Mouse (Mus musculus) midbrain, postnatal 0 days (tissue): Measurements from ENCODE around the gene Tatdn2. TPM values are rescaled to one million over a fixed set of nuclear protein-coding genes. Genes with fewer than 3 reads are reported as not detected.
"Not testable (repeated sequence)": the region's sequence is repeated elsewhere in the genome, so short reads cannot be mapped to it uniquely, and the experiment has no call there.

ENCODE experiments used
- ATAC-seq: fragments of 200-750 bp; cut with Nextera tagmentation; 2 replicates; pipeline ENCODE4 v1.8.0; 2017; ENCODE audit warnings: moderate number of reproducible peaks, mild to moderate bottlenecking, moderate TSS enrichment, moderate library complexity; ENCODE audit not compliant: low FRiP score
- DNase-seq: peaks from one replicate; pipeline ENCODE4 v3.0.0-alpha.2; 2015; ENCODE audit warnings: low spot score
- H3K27ac ChIP-seq: fragments of 300-500 bp; sonication (generic); 2 replicates; pipeline ENCODE4 v1.5.1; 2014; ENCODE audit warnings: low read depth, mild to moderate bottlenecking, low read length, mixed read lengths
- H3K27me3 ChIP-seq: fragments of 300-500 bp; sonication (generic); 2 replicates; pipeline ENCODE4 v1.6.1; 2014; ENCODE audit warnings: low read length, control low read depth, mixed read lengths; ENCODE audit not compliant: insufficient read depth
- H3K36me3 ChIP-seq: fragments of 300-500 bp; sonication (generic); 2 replicates; pipeline ENCODE4 v1.6.1; 2014; ENCODE audit warnings: low read length, control low read depth, mixed read lengths; ENCODE audit not compliant: insufficient read depth
- H3K4me1 ChIP-seq: fragments of 300-500 bp; sonication (generic); 2 replicates; pipeline ENCODE4 v1.6.1; 2014; ENCODE audit warnings: mild to moderate bottlenecking, control low read depth, antibody characterized with exemption, low read length, mixed read lengths; ENCODE audit not compliant: insufficient read depth
- H3K4me2 ChIP-seq: fragments of 300-500 bp; sonication (generic); 2 replicates; pipeline ENCODE4 v1.6.1; 2014; ENCODE audit warnings: low read depth, mild to moderate bottlenecking, low read length, mixed read lengths; ENCODE audit not compliant: poor library complexity, severe bottlenecking
- H3K4me3 ChIP-seq: fragments of 300-500 bp; sonication (generic); 2 replicates; pipeline ENCODE4 v1.5.1; 2014; ENCODE audit warnings: low read depth, mild to moderate bottlenecking, low read length, moderate library complexity
- H3K9ac ChIP-seq: fragments of 300-500 bp; sonication (generic); replicated peaks from 2 replicates; pipeline ENCODE4 v1.6.1; 2014; ENCODE audit warnings: mild to moderate bottlenecking, low read length, moderate library complexity, mixed read lengths; ENCODE audit not compliant: poor library complexity, severe bottlenecking
- H3K9me3 ChIP-seq: fragments of 300-500 bp; sonication (generic); 2 replicates; pipeline ENCODE4 v1.6.1; 2016; ENCODE audit warnings: low read length, control low read depth
- CTCF ChIP-seq: IDR thresholded peaks from 2 replicates; pipeline ENCODE4 v1.5.1; 2016; ENCODE audit warnings: antibody characterized with exemption, mild to moderate bottlenecking
- WGBS: fragments of 180-500 bp; shearing (Covaris S2); extraction: QIAGEN DNeasy Blood & Tissue Kit; methylation state at CpG from one replicate; pipeline ENCODE4 v1.1.7; 2014; 5-methylcytosine and 5-hydroxymethylcytosine counted together
- polyA plus RNA-seq: library from polyadenylated mRNA; unstranded; fragments of >200 nt; fragmentation: Nextera tagmentation; extraction: Ambion mirVana; gene quantifications from 2 replicates; pipeline ENCODE4 v1.2.1, GENCODE M21; 2015
- total RNA-seq: library from RNA; depleted of rRNA; stranded (reverse); fragments of >200 nt; gene quantifications from 2 replicates; pipeline ENCODE4 v1.2.3, GENCODE M21; 2014

Tatdn2 gene
- total and polyA plus RNA-seq, 2 experiments from 2014 or later, result 1.5 to 63.4 TPM

DNA sequence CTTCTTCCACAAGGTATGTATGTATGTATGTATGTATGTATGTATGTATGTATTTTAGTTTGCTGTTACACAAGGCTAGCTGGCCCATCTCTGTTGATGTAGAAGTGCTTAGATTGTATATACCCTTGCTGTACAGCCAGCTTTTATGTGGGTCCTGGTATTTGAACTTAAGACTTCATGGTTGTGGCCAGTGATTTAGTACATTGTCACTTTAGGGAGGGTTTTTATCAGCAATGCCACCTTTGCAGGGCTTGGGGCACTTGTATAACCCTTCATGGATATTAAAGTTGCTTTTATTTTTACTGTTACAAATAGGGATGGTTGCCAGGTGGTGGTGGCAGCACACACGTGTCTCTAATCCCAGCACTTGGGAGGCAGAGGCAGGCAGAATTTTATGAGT, 1.6 kb upstream of the Tatdn2 start:
- Histone ChIP-seq H3K4me1 (0 out of 2 replicates have a peak, but pooled peaks cover 13% of the 10 kb centered on the region), H3K9ac (no peak overlapping the region), H3K27ac (no peak overlapping the region), H3K36me3 (peaks cover 2% of the 10 kb centered on the region), H3K27me3 (no peaks in the 10 kb centered on the region), H3K4me3 (no peak overlapping the region), H3K9me3 (no peaks in the 10 kb centered on the region), H3K4me2 (no peak overlapping the region)
- DNase-seq (no peak), ATAC-seq (no peak)
- TF ChIP-seq CTCF, result no peak
- WGBS, result 75% methylated on average over 1 of the region's 1 CpGs

DNA sequence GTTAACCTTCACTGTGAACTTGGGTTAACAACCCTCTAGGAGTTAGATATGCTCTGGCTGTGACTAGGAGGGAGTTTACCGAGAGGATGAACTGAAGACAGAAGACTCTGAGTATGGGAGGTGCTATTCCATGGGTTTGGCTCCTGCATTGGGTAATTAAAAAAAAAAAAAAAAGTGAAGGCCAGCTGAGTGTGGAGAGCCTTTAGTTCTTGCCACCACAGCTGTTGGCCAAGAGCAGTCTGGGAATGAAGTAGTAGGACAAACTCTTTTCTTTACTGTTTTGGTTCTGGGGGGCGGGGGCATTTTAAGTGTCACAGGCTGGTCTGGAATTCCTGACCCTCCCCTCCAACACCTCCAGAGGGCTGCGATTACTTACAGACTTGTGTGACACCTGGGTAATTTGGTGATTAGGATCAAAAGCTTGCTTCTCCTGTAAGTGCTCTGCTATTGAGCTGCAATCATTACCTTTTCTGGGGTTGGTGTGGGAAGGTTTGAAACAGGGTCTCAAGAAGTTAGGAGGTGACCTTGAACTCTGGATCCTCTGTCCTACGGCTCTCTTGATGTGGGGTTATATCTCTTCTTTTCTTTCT, 989 bp upstream of the Tatdn2 start:
- ATAC-seq, result no peak
- 0 out of 2 replicates have a peak, but pooled peaks cover 10% of the 10 kb centered on the region for H3K4me1 ChIP-seq
- 87% methylated on average over 4 of the region's 4 CpGs for WGBS
- peaks cover 4% of the 10 kb centered on the region for H3K36me3 ChIP-seq
- TF ChIP-seq CTCF, result no peak
- no peaks in the 10 kb centered on the region for H3K9me3 ChIP-seq
- H3K27ac ChIP-seq, result peak overlapping the region; percentile 84
- DNase-seq, result no peak
- H3K27me3 ChIP-seq, result no peaks in the 10 kb centered on the region
- peak overlapping the region; percentile 98 for H3K4me2 ChIP-seq
- no peak overlapping the region for H3K9ac ChIP-seq
- H3K4me3 ChIP-seq, result peak overlapping the region; percentile 92

DNA sequence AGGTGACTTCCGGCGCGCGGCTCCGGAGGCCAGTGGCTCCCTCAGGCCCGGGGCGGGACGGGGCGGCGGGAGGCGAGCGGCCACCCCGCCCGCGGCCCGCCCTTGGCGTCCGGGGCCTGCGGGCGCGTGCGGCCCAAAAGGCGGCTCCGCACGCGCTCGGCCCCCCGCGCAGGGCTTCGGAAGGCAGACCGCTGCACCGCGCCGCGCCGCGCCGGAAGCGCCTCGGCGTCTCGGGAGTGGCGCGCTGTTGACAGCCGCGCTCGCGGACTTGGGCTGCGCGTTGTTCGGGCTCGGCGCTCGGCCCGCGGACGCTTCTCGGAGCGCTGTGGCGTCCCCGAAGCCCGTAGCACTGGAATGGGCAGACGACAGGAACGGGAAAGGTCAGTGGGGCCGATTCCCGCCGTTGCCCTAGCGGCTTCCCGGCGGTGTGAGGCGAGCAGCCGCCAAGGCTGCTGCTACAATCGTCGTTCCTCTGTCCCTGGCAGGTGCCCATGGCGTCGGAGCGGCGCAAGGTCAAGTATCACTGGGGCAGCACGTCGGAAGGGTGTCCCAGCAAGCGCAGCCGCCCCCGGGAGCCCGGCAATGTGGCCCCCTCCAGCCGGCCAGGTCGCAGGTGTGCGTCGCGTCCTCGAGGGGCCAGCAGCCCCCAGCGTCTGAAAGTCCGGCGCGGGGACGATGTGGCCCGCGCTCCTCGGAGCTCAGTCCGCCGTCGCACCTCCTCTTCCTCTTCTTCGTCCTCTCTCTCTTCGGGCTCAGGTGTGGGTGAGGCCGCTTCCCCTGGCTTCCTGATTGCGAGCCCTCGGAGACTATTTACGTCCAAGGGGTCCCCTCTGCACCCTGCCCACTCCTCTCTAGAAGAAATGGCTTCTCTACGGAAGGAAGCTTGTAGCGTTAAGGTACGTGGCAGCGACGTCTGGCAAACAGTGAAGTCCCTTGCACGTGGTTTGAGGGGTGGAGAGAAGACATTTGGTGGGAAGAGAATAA, 664 bp downstream of the Tatdn2 start:
- peaks cover 17% of the 10 kb centered on the region for H3K36me3 ChIP-seq
- H3K4me2 ChIP-seq, result peak overlapping the region; percentile 98
- peak overlapping the region; percentile 83 for H3K9ac ChIP-seq
- ATAC-seq (peak; percentile 78), DNase-seq (no peak)
- TF ChIP-seq CTCF, result no peak
- no peaks in the 10 kb centered on the region for H3K27me3 ChIP-seq
- peak overlapping the region; percentile 84 for H3K27ac ChIP-seq
- 0 out of 2 replicates have a peak, but pooled peaks cover 10% of the 10 kb centered on the region for H3K4me1 ChIP-seq
- WGBS, result under 1% methylated on average over 93 of the region's 113 CpGs
- peak overlapping the region; percentile 92 for H3K4me3 ChIP-seq
- no peaks in the 10 kb centered on the region for H3K9me3 ChIP-seq

DNA sequence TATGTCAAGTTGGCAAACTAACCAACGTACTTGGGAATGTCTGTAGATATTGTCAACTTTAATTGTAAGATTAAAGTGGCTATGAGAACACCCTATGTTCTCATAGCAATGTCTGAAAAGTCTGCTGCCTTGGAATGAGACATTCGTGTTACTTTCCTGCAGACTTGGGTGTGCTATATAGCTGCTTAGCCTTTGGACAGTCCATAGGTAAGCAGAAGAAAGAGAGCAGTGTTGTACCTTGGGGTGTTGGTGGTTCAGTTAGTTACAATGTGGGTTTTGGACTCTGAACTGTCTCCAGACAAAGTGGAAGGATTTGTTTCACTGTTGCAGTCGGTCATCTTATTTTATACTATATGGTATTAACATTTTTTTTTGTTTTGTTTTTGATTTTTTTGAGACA, 15.9 kb downstream of the Tatdn2 start:
- Histone ChIP-seq H3K9ac (no peak overlapping the region), H3K4me2 (no peak overlapping the region), H3K9me3 (no peaks in the 10 kb centered on the region), H3K27ac (no peak overlapping the region), H3K4me3 (no peak overlapping the region), H3K4me1 (no peaks in the 10 kb centered on the region), H3K36me3 (peaks cover 72% of the 10 kb centered on the region), H3K27me3 (no peaks in the 10 kb centered on the region)
- 96% methylated on average over 3 of the region's 3 CpGs for WGBS
- DNase-seq (no peak), ATAC-seq (no peak)
- no peak for TF ChIP-seq CTCF

DNA sequence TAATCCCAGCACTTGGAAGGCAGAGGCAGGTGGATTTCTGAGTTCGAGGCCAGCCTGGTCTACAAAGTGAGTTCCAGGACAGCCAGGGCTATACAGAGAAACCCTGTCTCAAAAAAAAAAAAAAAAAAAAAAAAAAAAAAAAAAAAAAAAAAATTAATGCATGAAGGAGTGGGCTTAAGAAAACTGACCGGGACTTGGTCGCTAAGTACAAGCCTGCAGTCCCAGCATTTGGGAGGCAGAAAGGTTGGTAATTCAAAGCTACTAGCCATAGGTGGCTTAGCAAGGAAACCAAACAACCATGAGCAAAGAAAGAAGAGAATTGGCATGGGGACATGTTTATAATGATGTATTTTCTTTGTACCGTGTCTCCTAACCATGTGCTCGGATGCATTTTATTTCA, 16.5 kb downstream of the Tatdn2 start:
- not testable (repeated sequence) for ATAC-seq, H3K27ac ChIP-seq, H3K4me3 ChIP-seq, H3K9ac ChIP-seq, H3K4me1 ChIP-seq, H3K4me2 ChIP-seq, H3K9me3 ChIP-seq, H3K27me3 ChIP-seq, DNase-seq
- 94% methylated on average over 4 of the region's 5 CpGs for WGBS
- peaks cover 65% of the 10 kb centered on the region for H3K36me3 ChIP-seq

DNA sequence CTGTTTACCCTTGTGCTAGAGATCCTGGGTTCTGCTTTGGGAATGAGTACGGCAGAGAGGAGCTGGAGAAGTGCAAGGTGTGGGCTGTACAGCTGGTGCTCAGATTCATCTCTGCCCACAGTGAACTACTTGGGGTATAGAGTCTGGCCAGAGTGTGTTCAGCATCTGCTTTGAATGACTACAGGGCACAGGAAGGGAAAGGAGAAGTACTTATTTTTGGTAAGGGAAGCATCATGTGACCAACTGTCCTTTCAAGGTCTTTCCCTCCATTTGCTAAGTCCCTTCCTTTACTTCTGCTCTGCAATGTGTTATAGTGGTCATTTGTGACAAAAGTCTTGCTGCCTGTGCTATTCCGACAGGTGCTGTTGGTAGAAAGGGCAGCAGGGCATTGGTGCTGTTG, 17.4 kb downstream of the Tatdn2 start:
- no peak for DNase-seq
- ATAC-seq, result no peak
- Histone ChIP-seq H3K9ac (no peak overlapping the region), H3K4me1 (no peaks in the 10 kb centered on the region), H3K4me2 (no peak overlapping the region), H3K36me3 (peaks cover 60% of the 10 kb centered on the region), H3K27me3 (no peaks in the 10 kb centered on the region), H3K27ac (no peak overlapping the region), H3K4me3 (no peak overlapping the region), H3K9me3 (no peaks in the 10 kb centered on the region)
- TF ChIP-seq CTCF, result no peak
- WGBS, result 94% methylated on average over 2 of the region's 2 CpGs
